Mouse (Mus musculus): Measurements from ENCODE around the gene Ccr4.
A peak's percentile ranks its signal among the peaks of the same experiment; 100 is the strongest.
"Not testable (repeated sequence)": the region's sequence is repeated elsewhere in the genome, so short reads cannot be mapped to it uniquely, and the experiment has no call there.

Gene Ccr4

GRCm38 (mm10) chr9:114522501-114522900 is 17.8 kb upstream of the Ccr4 start:
- DNase-seq (ENCODE audit: low spot score in 2 of 2) = no peak

GRCm38 (mm10) chr9:114522041-114522440 is 17.3 kb upstream of the Ccr4 start:
- DNase-seq (ENCODE audit: low spot score in 2 of 2) = no peak

- not testable (repeated sequence) for DNase-seq (ENCODE audit: low spot score in 2 of 2)
These were observed 15.8 kb upstream of the Ccr4 start for GRCm38 (mm10) chr9:114520529-114520928.

- DNase-seq (ENCODE audit: low spot score in 2 of 2) = no peak
These were observed 14.2 kb upstream of the Ccr4 start for GRCm38 (mm10) chr9:114518812-114519477.

GRCm38 (mm10) chr9:114517924-114518497 is 13.3 kb upstream of the Ccr4 start:
- no peak for DNase-seq (ENCODE audit: low spot score in 2 of 2)

GRCm38 (mm10) chr9:114515364-114515763 is 10.6 kb upstream of the Ccr4 start, which contains the start of gene C130032M10Rik:
C130032M10Rik (plus strand) TSS chr9:114515697.
- DNase-seq (ENCODE audit: low spot score in 2 of 2) = no peak

GRCm38 (mm10) chr9:114512831-114513230 is 8.1 kb upstream of the Ccr4 start:
- DNase-seq (ENCODE audit: low spot score in 2 of 2) = no peak

GRCm38 (mm10) chr9:114509785-114510184 is 5.1 kb upstream of the Ccr4 start:
- no peak for DNase-seq (ENCODE audit: low spot score in 2 of 2)

- no peak for DNase-seq (ENCODE audit: low spot score in 2 of 2)
These were observed 2.7 kb upstream of the Ccr4 start for GRCm38 (mm10) chr9:114507421-114507820.

GRCm38 (mm10) chr9:114506564-114506963 is 1.8 kb upstream of the Ccr4 start:
- no peak for DNase-seq (ENCODE audit: low spot score in 2 of 2)

- DNase-seq (ENCODE audit: low spot score in 2 of 2) = no peak
These were observed 1.8 kb downstream of the Ccr4 start for GRCm38 (mm10) chr9:114502711-114503427.

- DNase-seq (ENCODE audit: low spot score in 2 of 2) = no peak
These were observed 2.8 kb downstream of the Ccr4 start for GRCm38 (mm10) chr9:114501913-114502312.

GRCm38 (mm10) chr9:114501111-114501510 is 3.6 kb downstream of the Ccr4 start:
- no peak for DNase-seq (ENCODE audit: low spot score in 2 of 2)

GRCm38 (mm10) chr9:114499783-114500515 is 4.8 kb downstream of the Ccr4 start:
- peak in 1 of 2 experiments; percentile 34 for DNase-seq (ENCODE audit: low spot score in 2 of 2)

GRCm38 (mm10) chr9:114498218-114498617 is 6.5 kb downstream of the Ccr4 start:
- DNase-seq (ENCODE audit: low spot score in 2 of 2) = peak; percentile 50 to 69

- DNase-seq (ENCODE audit: low spot score in 2 of 2) = no peak
These were observed 8.2 kb downstream of the Ccr4 start for GRCm38 (mm10) chr9:114496469-114496868.

GRCm38 (mm10) chr9:114487481-114488258 is 17.0 kb downstream of the Ccr4 start:
- no peak for DNase-seq (ENCODE audit: low spot score in 2 of 2)

GRCm38 (mm10) chr9:114486808-114487207 is 17.9 kb downstream of the Ccr4 start:
- DNase-seq (ENCODE audit: low spot score in 2 of 2) = no peak

- DNase-seq (ENCODE audit: low spot score in 2 of 2) = no peak
These were observed 19.9 kb downstream of the Ccr4 start for GRCm38 (mm10) chr9:114484771-114485170.

GRCm38 (mm10) chr9:114480940-114481339 is 23.8 kb downstream of the Ccr4 start:
- no peak for DNase-seq (ENCODE audit: low spot score in 2 of 2)

- DNase-seq (ENCODE audit: low spot score in 2 of 2) = no peak
These were observed 27.7 kb downstream of the Ccr4 start for GRCm38 (mm10) chr9:114477019-114477418.

Measured in frontal cortex, postnatal 10 days (tissue).